Mouse (Mus musculus): ENCODE measurements around the gene Glis1. TPM values are rescaled to one million over a fixed set of nuclear protein-coding genes. Genes with fewer than 3 reads are reported as not detected.

Glis1 gene
- polyA plus RNA-seq (2016; fragmentation: Nextera tagmentation; extraction: Ambion mirVana): 2.7 and 2.9 TPM in 2 replicates

- no peaks in the 10 kb centered on the region for H3K36me3 ChIP-seq (replicated peaks)
- 1% methylated on average over 105 of the region's 112 CpGs for WGBS
- peaks cover 26% of the 10 kb centered on the region for H3K4me1 ChIP-seq
- H3K27ac ChIP-seq: peak within 1 kb of the TSS; percentile 66
- peak within 1 kb of the TSS; percentile 74 for H3K4me3 ChIP-seq
- H3K27me3 ChIP-seq (ENCODE audit: poor library complexity, severe bottlenecking): peaks cover 77% of the 10 kb centered on the region
- no peaks in the 10 kb centered on the region for H3K9me3 ChIP-seq
- peak; percentile 64 for DNase-seq (ENCODE audit: extremely low spot score, low spot score)
These were observed at the start of gene Glis1 for GRCm38 (mm10) chr4:107434356-107435237. Glis1 (plus strand) TSS chr4:107434591.

- H3K36me3 ChIP-seq (replicated peaks): peaks cover 98% of the 10 kb centered on the region
- no peaks in the 10 kb centered on the region for H3K27me3 ChIP-seq (ENCODE audit: poor library complexity, severe bottlenecking)
- no peaks in the 10 kb centered on the region for H3K4me1 ChIP-seq
- 94% methylated on average over 4 of the region's 4 CpGs for WGBS
- H3K4me3 ChIP-seq: no peak overlapping the region
- H3K9me3 ChIP-seq: no peaks in the 10 kb centered on the region
- H3K27ac ChIP-seq: no peak overlapping the region
- DNase-seq (ENCODE audit: extremely low spot score, low spot score): no peak
These were observed 47.4 kb upstream of the Glis1 start for GRCm38 (mm10) chr4:107387038-107387437.

- WGBS: 95% methylated on average over 8 of the region's 8 CpGs
- no peak overlapping the region for H3K27ac ChIP-seq
- DNase-seq (ENCODE audit: extremely low spot score, low spot score): no peak
- H3K4me3 ChIP-seq: no peak overlapping the region
- H3K27me3 ChIP-seq (ENCODE audit: poor library complexity, severe bottlenecking): no peaks in the 10 kb centered on the region
- H3K9me3 ChIP-seq: no peaks in the 10 kb centered on the region
- H3K36me3 ChIP-seq (replicated peaks): peaks cover 98% of the 10 kb centered on the region
- no peaks in the 10 kb centered on the region for H3K4me1 ChIP-seq
These were observed 46.9 kb upstream of the Glis1 start for GRCm38 (mm10) chr4:107387465-107387864.

- Histone ChIP-seq H3K27me3 (ENCODE audit: poor library complexity, severe bottlenecking) (no peaks in the 10 kb centered on the region), H3K27ac (no peak overlapping the region), H3K36me3 (replicated peaks) (peaks cover 98% of the 10 kb centered on the region), H3K4me3 (no peak overlapping the region), H3K9me3 (no peaks in the 10 kb centered on the region), H3K4me1 (no peaks in the 10 kb centered on the region)
- DNase-seq (ENCODE audit: extremely low spot score, low spot score): no peak
- 95% methylated on average over 2 of the region's 2 CpGs for WGBS
These were observed 46.1 kb upstream of the Glis1 start for GRCm38 (mm10) chr4:107388291-107388690.

- H3K4me3 ChIP-seq: no peak overlapping the region
- H3K4me1 ChIP-seq: no peaks in the 10 kb centered on the region
- no peak overlapping the region for H3K27ac ChIP-seq
- DNase-seq (ENCODE audit: extremely low spot score, low spot score): no peak
- H3K36me3 ChIP-seq (replicated peaks): peaks cover 98% of the 10 kb centered on the region
- 97% methylated on average over 3 of the region's 3 CpGs for WGBS
- no peaks in the 10 kb centered on the region for H3K9me3 ChIP-seq
- H3K27me3 ChIP-seq (ENCODE audit: poor library complexity, severe bottlenecking): no peaks in the 10 kb centered on the region
These were observed 45.0 kb upstream of the Glis1 start for GRCm38 (mm10) chr4:107389345-107389744.

- DNase-seq (ENCODE audit: extremely low spot score, low spot score): no peak
- Histone ChIP-seq H3K4me1 (no peaks in the 10 kb centered on the region), H3K9me3 (no peaks in the 10 kb centered on the region), H3K36me3 (replicated peaks) (peaks cover 99% of the 10 kb centered on the region), H3K4me3 (no peak overlapping the region), H3K27ac (no peak overlapping the region), H3K27me3 (ENCODE audit: poor library complexity, severe bottlenecking) (no peaks in the 10 kb centered on the region)
- WGBS: 92% methylated on average over 2 of the region's 2 CpGs
These were observed 40.6 kb upstream of the Glis1 start for GRCm38 (mm10) chr4:107393771-107394170.

GRCm38 (mm10) chr4:107420202-107420601 lies 14.2 kb upstream of the Glis1 start:
- WGBS: 88% methylated on average over 4 of the region's 4 CpGs
- no peak overlapping the region for H3K4me3 ChIP-seq
- no peak overlapping the region for H3K27ac ChIP-seq

GRCm38 (mm10) chr4:107421711-107422110 lies 12.7 kb upstream of the Glis1 start:
- peaks cover 25% of the 10 kb centered on the region for H3K36me3 ChIP-seq (replicated peaks)
- H3K4me1 ChIP-seq: peaks cover 10% of the 10 kb centered on the region
- WGBS: 5% methylated on average over 14 of the region's 14 CpGs
- no peaks in the 10 kb centered on the region for H3K9me3 ChIP-seq
- H3K4me3 ChIP-seq: peak overlapping the region; percentile 31
- DNase-seq (ENCODE audit: extremely low spot score, low spot score): no peak
- H3K27me3 ChIP-seq (ENCODE audit: poor library complexity, severe bottlenecking): no peaks in the 10 kb centered on the region
- no peak overlapping the region for H3K27ac ChIP-seq

More at GRCm38 (mm10) chr4:107420202-107420601, 14.2 kb upstream of the Glis1 start:
- DNase-seq (ENCODE audit: extremely low spot score, low spot score): no peak
- Histone ChIP-seq H3K9me3 (no peaks in the 10 kb centered on the region), H3K4me1 (peaks cover 10% of the 10 kb centered on the region), H3K36me3 (replicated peaks) (peaks cover 40% of the 10 kb centered on the region), H3K27me3 (ENCODE audit: poor library complexity, severe bottlenecking) (no peaks in the 10 kb centered on the region)

- H3K27me3 ChIP-seq (ENCODE audit: poor library complexity, severe bottlenecking): no peaks in the 10 kb centered on the region
- peaks cover 20% of the 10 kb centered on the region for H3K36me3 ChIP-seq (replicated peaks)
- DNase-seq (ENCODE audit: extremely low spot score, low spot score): peak; percentile 49
- no peak overlapping the region; the same call in 1 of the 2 replicates for H3K4me3 ChIP-seq
- WGBS: 21% methylated on average over 6 of the region's 6 CpGs
- H3K27ac ChIP-seq: peak overlapping the region; percentile 31; the same call in 1 of the 2 replicates
- peaks cover 10% of the 10 kb centered on the region for H3K4me1 ChIP-seq
- no peaks in the 10 kb centered on the region for H3K9me3 ChIP-seq
These were observed 12.2 kb upstream of the Glis1 start for GRCm38 (mm10) chr4:107422176-107422575.

GRCm38 (mm10) chr4:107425616-107426015 lies 8.8 kb upstream of the Glis1 start:
- Histone ChIP-seq H3K4me1 (peaks cover 10% of the 10 kb centered on the region), H3K27me3 (ENCODE audit: poor library complexity, severe bottlenecking) (no peaks in the 10 kb centered on the region), H3K36me3 (replicated peaks) (no peaks in the 10 kb centered on the region), H3K27ac (no peak overlapping the region), H3K9me3 (no peaks in the 10 kb centered on the region), H3K4me3 (no peak overlapping the region)
- WGBS: 94% methylated on average over 12 of the region's 12 CpGs
- no peak for DNase-seq (ENCODE audit: extremely low spot score, low spot score)

- Histone ChIP-seq H3K4me1 (peaks cover 4% of the 10 kb centered on the region), H3K4me3 (no peak overlapping the region), H3K36me3 (replicated peaks) (no peaks in the 10 kb centered on the region), H3K27me3 (ENCODE audit: poor library complexity, severe bottlenecking) (no peaks in the 10 kb centered on the region), H3K9me3 (no peaks in the 10 kb centered on the region), H3K27ac (no peak overlapping the region)
- no peak for DNase-seq (ENCODE audit: extremely low spot score, low spot score)
- 86% methylated on average over 9 of the region's 9 CpGs for WGBS
These were observed 7.8 kb upstream of the Glis1 start for GRCm38 (mm10) chr4:107426631-107427030.

GRCm38 (mm10) chr4:107432717-107433116 lies 1.7 kb upstream of the Glis1 start:
- peaks cover 58% of the 10 kb centered on the region for H3K27me3 ChIP-seq (ENCODE audit: poor library complexity, severe bottlenecking)
- H3K4me1 ChIP-seq: peaks cover 22% of the 10 kb centered on the region
- WGBS: 84% methylated on average over 5 of the region's 5 CpGs
- no peak overlapping the region for H3K4me3 ChIP-seq
- H3K9me3 ChIP-seq: no peaks in the 10 kb centered on the region
- H3K36me3 ChIP-seq (replicated peaks): no peaks in the 10 kb centered on the region
- no peak for DNase-seq (ENCODE audit: extremely low spot score, low spot score)
- H3K27ac ChIP-seq: no peak overlapping the region

- H3K4me3 ChIP-seq: peak overlapping the region; percentile 74
- no peak for DNase-seq (ENCODE audit: extremely low spot score, low spot score)
- H3K36me3 ChIP-seq (replicated peaks): no peaks in the 10 kb centered on the region
- H3K27ac ChIP-seq: peak overlapping the region; percentile 66
- H3K4me1 ChIP-seq: peaks cover 22% of the 10 kb centered on the region
- H3K9me3 ChIP-seq: no peaks in the 10 kb centered on the region
- H3K27me3 ChIP-seq (ENCODE audit: poor library complexity, severe bottlenecking): peaks cover 71% of the 10 kb centered on the region
- 7% methylated on average over 15 of the region's 15 CpGs for WGBS
These were observed 414 bp upstream of the Glis1 start for GRCm38 (mm10) chr4:107433998-107434355.
